Mouse (Mus musculus) natural killer cell, adult 2 months (primary cell): Measurements from ENCODE around the gene Gm28919.
"Not testable (repeated sequence)": the region's sequence is repeated elsewhere in the genome, so short reads cannot be mapped to it uniquely, and the experiment has no call there.

Experiments used
- DNase-seq, 2 experiments: peaks; one replicate each; pipeline ENCODE4 v3.0.0; 2022; ENCODE audit warnings: low spot score in 2 of 2

The Gm28919 gene

GRCm38 (mm10) chrY:6583246-6583645 is at the start of gene Gm28919:
TSS of gene Gm28919 (plus strand) at chrY:6583546.
- DNase-seq, result not testable (repeated sequence)
